Comparison of ENCODE assay signal across 8 mouse cellular contexts in the genomic region with DNA sequence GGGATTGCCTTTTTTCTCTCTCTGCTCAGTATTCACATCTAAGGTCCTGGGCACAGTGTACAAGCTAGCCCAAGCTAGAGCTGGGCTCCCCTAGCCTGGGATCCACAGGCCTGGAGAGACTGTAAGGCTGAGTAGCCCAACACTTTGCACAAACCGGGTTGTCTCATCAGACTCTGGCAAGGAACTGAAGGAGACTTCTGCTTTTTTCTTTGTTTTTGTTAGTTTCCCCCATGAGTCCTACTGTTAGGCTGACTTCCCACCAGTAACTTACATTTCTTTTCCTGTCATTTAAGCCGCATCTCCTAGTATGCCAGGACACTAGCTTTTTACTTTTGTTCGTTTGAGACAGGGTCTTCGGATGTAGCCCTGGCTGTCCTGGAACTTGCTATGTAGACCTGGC. TPM values are rescaled to one million over a fixed set of nuclear protein-coding genes. Genes with fewer than 3 reads are reported as not detected.
A peak's percentile ranks its signal among the peaks of the same experiment; 100 is the strongest.
DNase-seq lines count a peak whose midpoint lies in the region; ATAC-seq and TF ChIP-seq lines count a peak whose summit lies in the region.

No protein-coding gene starts in this region.

- peak overlapping the region; percentile 88 for H3K27ac ChIP-seq in cerebellum, adult 2 months (ENCODE audit: insufficient read depth, low read length)
- peak overlapping the region; percentile 39; the same call in 1 of the 2 replicates for H3K27ac ChIP-seq in spleen, adult 2 months (ENCODE audit: insufficient read depth, low read length)
- H3K27ac ChIP-seq in liver, embryonic 15.5 days (replicated peaks), result peak overlapping the region; percentile 96
- H3K27ac ChIP-seq in stomach, embryonic 16.5 days (ENCODE audit: low read length), result no peak overlapping the region

- H3K9ac ChIP-seq in liver, embryonic 15.5 days, result peak overlapping the region; percentile 92
- H3K9ac ChIP-seq in stomach, embryonic 16.5 days (ENCODE audit: low read length), result peak overlapping the region; percentile 82

- no peaks in the 10 kb centered on the region for H3K36me3 ChIP-seq in spleen, adult 2 months (ENCODE audit: control insufficient read depth, insufficient read depth, low read length)
- peaks cover 17% of the 10 kb centered on the region for H3K36me3 ChIP-seq in liver, embryonic 15.5 days (replicated peaks)
- H3K36me3 ChIP-seq in stomach, embryonic 16.5 days (ENCODE audit: control insufficient read depth, insufficient read depth, low read length), result no peaks in the 10 kb centered on the region

- H3K27me3 ChIP-seq in cerebellum, adult 2 months (ENCODE audit: control insufficient read depth, insufficient read depth, low read length), result no peaks in the 10 kb centered on the region
- H3K27me3 ChIP-seq in spleen, adult 2 months (ENCODE audit: control insufficient read depth, insufficient read depth, low read length), result 0 out of 2 replicates have a peak, but pooled peaks cover 1% of the 10 kb centered on the region
- no peaks in the 10 kb centered on the region for H3K27me3 ChIP-seq in liver, embryonic 15.5 days
- H3K27me3 ChIP-seq in stomach, embryonic 16.5 days (ENCODE audit: control insufficient read depth, insufficient read depth, low read length), result peaks cover 3% of the 10 kb centered on the region; the same call in 1 of the 2 replicates

- TF ChIP-seq CTCF in cerebellum, adult 2 months (IDR thresholded peaks at IDR 0.05; ENCODE audit: borderline replicate concordance, insufficient read depth, low read depth, low read length), result no peak
- TF ChIP-seq CTCF in spleen, adult 2 months (IDR thresholded peaks at IDR 0.05; ENCODE audit: extremely low read depth, insufficient read depth, insufficient read length, insufficient replicate concordance), result no peak

- 70% methylated on average over 4 of the region's 4 CpGs for WGBS in cerebellum, adult 2 months
- WGBS in spleen, adult 2 months, result 26% methylated on average over 4 of the region's 4 CpGs
- 40% methylated on average over 4 of the region's 4 CpGs for WGBS in liver, embryonic 15.5 days (ENCODE audit: insufficient replicate concordance)
- 81% methylated on average over 4 of the region's 4 CpGs for WGBS in stomach, embryonic 16.5 days

- no peak for ATAC-seq in liver, embryonic 15.5 days (ENCODE audit: insufficient read depth)
- no peak for ATAC-seq in stomach, embryonic 16.5 days (ENCODE audit: insufficient read depth, low FRiP score)

- H3K4me1 ChIP-seq in cerebellum, adult 2 months (ENCODE audit: control insufficient read depth, insufficient read depth, low read length), result peaks cover 23% of the 10 kb centered on the region; the same call in 1 of the 2 replicates
- peaks cover 2% of the 10 kb centered on the region; the same call in 1 of the 2 replicates for H3K4me1 ChIP-seq in spleen, adult 2 months (ENCODE audit: control insufficient read depth, insufficient read depth, insufficient read length)
- H3K4me1 ChIP-seq in liver, embryonic 15.5 days (replicated peaks), result peaks cover 44% of the 10 kb centered on the region
- H3K4me1 ChIP-seq in stomach, embryonic 16.5 days (ENCODE audit: control insufficient read depth, insufficient read depth, low read length), result peaks cover 16% of the 10 kb centered on the region; the same call in 1 of the 2 replicates

- H3K4me3 ChIP-seq in cerebellum, adult 2 months (replicated peaks; ENCODE audit: insufficient read depth, low read depth, low read length), result peak overlapping the region; percentile 86
- no peak overlapping the region for H3K4me3 ChIP-seq in spleen, adult 2 months (ENCODE audit: extremely low read depth, insufficient read depth, insufficient read length)
- H3K4me3 ChIP-seq in liver, embryonic 15.5 days (replicated peaks), result peak overlapping the region; percentile 91
- H3K4me3 ChIP-seq in stomach, embryonic 16.5 days (replicated peaks; ENCODE audit: low read length), result no peak overlapping the region; the same call in 1 of the 2 replicates

- H3K4me2 ChIP-seq in liver, embryonic 15.5 days, result peak overlapping the region; percentile 79
- H3K4me2 ChIP-seq in stomach, embryonic 16.5 days (ENCODE audit: low read depth, low read length), result peak overlapping the region; percentile 98

- no peaks in the 10 kb centered on the region for H3K9me3 ChIP-seq in liver, embryonic 15.5 days (replicated peaks)
- H3K9me3 ChIP-seq in stomach, embryonic 16.5 days (replicated peaks; ENCODE audit: control insufficient read depth, low read length), result no peaks in the 10 kb centered on the region

- TF ChIP-seq POLR2A in cerebellum, adult 2 months (IDR thresholded peaks at IDR 0.05; ENCODE audit: borderline replicate concordance, insufficient read depth, low read length), result no peak
- TF ChIP-seq POLR2A in spleen, adult 2 months (IDR thresholded peaks at IDR 0.05; ENCODE audit: low read depth, low read length), result no peak

- no peak for DNase-seq in cerebellum, adult 2 months
- no peak for DNase-seq in cerebellum, postnatal 4 days (ENCODE audit: low spot score in 2 of 2)
- DNase-seq in spleen, adult 2 months (ENCODE audit: low read depth in 1 of 2, low spot score in 2 of 2), result no peak
- DNase-seq in spleen, postnatal 4 days (ENCODE audit: low spot score in 2 of 2), result no peak
- no peak for DNase-seq in testis, postnatal 10 days (ENCODE audit: low spot score)
- no peak for DNase-seq in thymus, postnatal 36 days

RNA-seq across cellular contexts. Expression of gene Slc22a4, which starts 1.1 kb away (rescaled TPM):
- 53.6 and 61.9 TPM in 2 replicates for polyA plus RNA-seq in cerebellum, adult 2 months (2012; rRNA removed)
- 4.6 and 5.4 TPM in 2 replicates for polyA plus RNA-seq in spleen, adult 2 months (2012; rRNA removed)
- polyA plus RNA-seq in liver, embryonic 15.5 days (2015; fragmentation: Nextera tagmentation; extraction: Ambion mirVana), result 36.7 and 38.0 TPM in 2 replicates
- 2.7 and 2.9 TPM in 2 replicates for polyA plus RNA-seq in stomach, embryonic 16.5 days (2015; fragmentation: Nextera tagmentation; extraction: Ambion mirVana)

RNA-seq across cellular contexts. Expression of gene Pdlim4, which starts 39.8 kb away (rescaled TPM):
- 16.9 and 18.6 TPM in 2 replicates for polyA plus RNA-seq in cerebellum, adult 2 months (2012; rRNA removed)
- polyA plus RNA-seq in spleen, adult 2 months (2012; rRNA removed), result 53.3 and 73.3 TPM in 2 replicates
- polyA plus RNA-seq in liver, embryonic 15.5 days (2015; fragmentation: Nextera tagmentation; extraction: Ambion mirVana), result 3.9 and 4.0 TPM in 2 replicates
- 63.7 and 65.9 TPM in 2 replicates for polyA plus RNA-seq in stomach, embryonic 16.5 days (2015; fragmentation: Nextera tagmentation; extraction: Ambion mirVana)

RNA-seq across cellular contexts. Expression of gene Slc22a21, which starts 48.9 kb away (rescaled TPM):
- 2.4 and 2.7 TPM in 2 replicates for polyA plus RNA-seq in cerebellum, adult 2 months (2012; rRNA removed)
- 1.6 and 1.8 TPM in 2 replicates for polyA plus RNA-seq in spleen, adult 2 months (2012; rRNA removed)
- polyA plus RNA-seq in liver, embryonic 15.5 days (2015; fragmentation: Nextera tagmentation; extraction: Ambion mirVana), result 1.1 and 1.8 TPM in 2 replicates
- polyA plus RNA-seq in stomach, embryonic 16.5 days (2015; fragmentation: Nextera tagmentation; extraction: Ambion mirVana), result 8.9 and 9.2 TPM in 2 replicates

Comparison
In these comparisons a context has a peak if more than half of its experiments do, and no peak if none do; other contexts are left out.
1. H3K4me3 ChIP-seq: peak in cerebellum, adult 2 months (single experiment) and liver, embryonic 15.5 days (single experiment); none in spleen, adult 2 months (single experiment) and stomach, embryonic 16.5 days (single experiment).